Mouse (Mus musculus) Patski (cell line): ENCODE measurements at regions not wholly inside any gene's neighbourhood (a gene's known extent, or its start where the extent isn't known, plus 50 kb on each side); places are given as distances from the start of the nearest gene placed in this dataset.

ENCODE experiments used
- ATAC-seq: fragments of 100-300 bp; one replicate; pipeline ENCODE4 v1.8.0; 2021
- CTCF ChIA-PET: fragments of 350-600 bp; sonication (Branson Sonifier 250); formaldehyde crosslinking; loops from one replicate; lab custom pipeline; 2022; ENCODE audit warnings: inconsistent platforms; lab: Charles Lee
- POLR2A ChIA-PET: fragments of 350-600 bp; sonication (Branson Sonifier 250); formaldehyde crosslinking; loops from one replicate; lab custom pipeline; 2022; ENCODE audit warnings: antibody characterized with exemption, inconsistent platforms; lab: Charles Lee
- DNase-seq: peaks from one replicate; pipeline ENCODE4 v3.0.0-alpha.2; 2011; ENCODE audit warnings: low read depth, low spot score
- H3K27me3 ChIP-seq: fragments of 371-371 bp; one replicate; pipeline ENCODE4 v1.5.1; 2021
- CTCF ChIP-seq: fragments of 100-300 bp; IDR thresholded peaks from one replicate; pipeline ENCODE4 v1.5.1; 2021
- in situ Hi-C: fragments of 300-500 bp; cut with MboI; formaldehyde crosslinking; loops from 3 replicates; pipeline ENCODE4 v1.11.1; 2018; ENCODE audit warnings: low pct_unique_long_range_greater_than_20kb, mixed read lengths

- ATAC-seq (no peak), DNase-seq (no peak)
- in situ Hi-C loops = no loop called here
- H3K27me3 ChIP-seq = no peaks in the 10 kb centered on the region
- CTCF ChIA-PET = no interaction called here
- POLR2A ChIA-PET = no interaction called here
- no peak for TF ChIP-seq CTCF
These were observed 250.6 kb downstream of the Ptpru start for GRCm38 (mm10) chr4:131587536-131587935.

- no peak for TF ChIP-seq CTCF
- DNase-seq = no peak
- CTCF ChIA-PET = interaction anchor here (1.1 kb wide), 1 partner anchor 14 kb away, joined by 3 read pairs; no protein-coding TSS in a partner anchor
- peaks cover 3% of the 10 kb centered on the region for H3K27me3 ChIP-seq
- ATAC-seq = no peak
- POLR2A ChIA-PET = no interaction called here
- in situ Hi-C loops = no loop called here
These were observed 248.0 kb downstream of the Ptpru start for GRCm38 (mm10) chr4:131590136-131590535.

GRCm38 (mm10) chr4:131591456-131591855, 246.6 kb downstream of the Ptpru start:
- DNase-seq (no peak), ATAC-seq (no peak)
- H3K27me3 ChIP-seq = peaks cover 3% of the 10 kb centered on the region
- in situ Hi-C loops = no loop called here
- ChIA-PET POLR2A (no interaction called here), CTCF (no interaction called here)
- TF ChIP-seq CTCF = no peak

- in situ Hi-C loops = no loop called here
- peaks cover 3% of the 10 kb centered on the region for H3K27me3 ChIP-seq
- TF ChIP-seq CTCF = no peak
- no peak for ATAC-seq
- POLR2A ChIA-PET = no interaction called here
- DNase-seq = no peak
- CTCF ChIA-PET = no interaction called here
These were observed 240.1 kb downstream of the Ptpru start for GRCm38 (mm10) chr4:131597996-131598395.

GRCm38 (mm10) chr4:131614434-131614833, 223.7 kb downstream of the Ptpru start:
- no peaks in the 10 kb centered on the region for H3K27me3 ChIP-seq
- ChIA-PET CTCF (no interaction called here), POLR2A (no interaction called here)
- in situ Hi-C loops = no loop called here
- no peak for ATAC-seq
- no peak for TF ChIP-seq CTCF
- no peak for DNase-seq

GRCm38 (mm10) chr4:131615587-131615986, 222.5 kb downstream of the Ptpru start:
- H3K27me3 ChIP-seq = no peaks in the 10 kb centered on the region
- no peak for ATAC-seq
- ChIA-PET CTCF (no interaction called here), POLR2A (no interaction called here)
- no peak for DNase-seq
- in situ Hi-C loops = no loop called here
- TF ChIP-seq CTCF = no peak

- no peak for TF ChIP-seq CTCF
- in situ Hi-C loops = no loop called here
- ATAC-seq (no peak), DNase-seq (no peak)
- POLR2A ChIA-PET = no interaction called here
- H3K27me3 ChIP-seq = peaks cover 15% of the 10 kb centered on the region
- CTCF ChIA-PET = no interaction called here
These were observed 200.0 kb downstream of the Ptpru start for GRCm38 (mm10) chr4:131638105-131638504.

GRCm38 (mm10) chr4:131656034-131656433, 182.1 kb downstream of the Ptpru start:
- TF ChIP-seq CTCF = no peak
- ATAC-seq (no peak), DNase-seq (no peak)
- ChIA-PET CTCF (no interaction called here), POLR2A (no interaction called here)
- peaks cover 3% of the 10 kb centered on the region for H3K27me3 ChIP-seq
- in situ Hi-C loops = no loop called here

- CTCF ChIA-PET = no interaction called here
- TF ChIP-seq CTCF = no peak
- in situ Hi-C loops = no loop called here
- DNase-seq = no peak
- no peak for ATAC-seq
- peaks cover 3% of the 10 kb centered on the region for H3K27me3 ChIP-seq
- POLR2A ChIA-PET = no interaction called here
These were observed 180.2 kb downstream of the Ptpru start for GRCm38 (mm10) chr4:131657922-131658321.

- no peak for DNase-seq
- ChIA-PET CTCF (no interaction called here), POLR2A (no interaction called here)
- no peak for TF ChIP-seq CTCF
- no peak for ATAC-seq
- peaks cover 4% of the 10 kb centered on the region for H3K27me3 ChIP-seq
- in situ Hi-C loops = no loop called here
These were observed 177.2 kb downstream of the Ptpru start for GRCm38 (mm10) chr4:131660931-131661330.

GRCm38 (mm10) chr4:131671784-131672515, 166.1 kb downstream of the Ptpru start:
- ChIA-PET CTCF (no interaction called here), POLR2A (no interaction called here)
- ATAC-seq (no peak), DNase-seq (no peak)
- in situ Hi-C loops = no loop called here
- no peaks in the 10 kb centered on the region for H3K27me3 ChIP-seq
- TF ChIP-seq CTCF = no peak

- ATAC-seq = no peak
- TF ChIP-seq CTCF = no peak
- in situ Hi-C loops = no loop called here
- ChIA-PET CTCF (no interaction called here), POLR2A (no interaction called here)
- DNase-seq = no peak
- no peaks in the 10 kb centered on the region for H3K27me3 ChIP-seq
These were observed 160.1 kb downstream of the Ptpru start for GRCm38 (mm10) chr4:131677966-131678365.
